Mouse (Mus musculus): ENCODE data around the gene Tubb3. TPM values are rescaled to one million over a fixed set of nuclear protein-coding genes. Genes with fewer than 3 reads are reported as not detected.

Tubb3 gene
- 1,289 and 1,555 TPM in 2 replicates for polyA plus RNA-seq (2015; fragmentation: Nextera tagmentation; extraction: Ambion mirVana)

GRCm38 (mm10) chr8:123411246-123411645 is at the start of gene Tubb3:
Gene Tubb3 (plus strand): TSS chr8:123411424.
- under 1% methylated on average over 21 of the region's 29 CpGs for WGBS
- Histone ChIP-seq H3K9me3 (replicated peaks) (no peaks in the 10 kb centered on the region), H3K27me3 (replicated peaks) (no peaks in the 10 kb centered on the region), H3K9ac (replicated peaks) (peak within 1 kb of the TSS; percentile 96), H3K4me3 (replicated peaks) (peak within 1 kb of the TSS; percentile 78), H3K4me1 (peaks cover 36% of the 10 kb centered on the region), H3K36me3 (no peaks in the 10 kb centered on the region), H3K4me2 (peak within 1 kb of the TSS; percentile 82), H3K27ac (replicated peaks) (peak within 1 kb of the TSS; percentile 97)
- peak; percentile 92 for ATAC-seq (ENCODE audit: low FRiP score)

- Histone ChIP-seq H3K27me3 (replicated peaks) (no peaks in the 10 kb centered on the region), H3K27ac (replicated peaks) (peak within 1 kb of the TSS; percentile 99), H3K9me3 (replicated peaks) (no peaks in the 10 kb centered on the region), H3K36me3 (peaks cover 30% of the 10 kb centered on the region), H3K9ac (replicated peaks) (peak within 1 kb of the TSS; percentile 98), H3K4me2 (peak within 1 kb of the TSS; percentile 71), H3K4me3 (replicated peaks) (peak within 1 kb of the TSS; percentile 89), H3K4me1 (peaks cover 33% of the 10 kb centered on the region)
- under 1% methylated on average over 75 of the region's 75 CpGs for WGBS
- ATAC-seq (ENCODE audit: low FRiP score), result peak; percentile 94
Measured at GRCm38 (mm10) chr8:123373403-123374238, 37.6 kb upstream of the Tubb3 start, which contains the start of gene Tcf25. Gene Tcf25 (plus strand): TSS chr8:123373753.

- no peaks in the 10 kb centered on the region for H3K27me3 ChIP-seq (replicated peaks)
- ATAC-seq (ENCODE audit: low FRiP score), result peak; percentile 84
- peak overlapping the region; percentile 98 for H3K9ac ChIP-seq (replicated peaks)
- peak overlapping the region; percentile 99 for H3K27ac ChIP-seq (replicated peaks)
- peak overlapping the region; percentile 71 for H3K4me2 ChIP-seq
- peaks cover 24% of the 10 kb centered on the region for H3K36me3 ChIP-seq
- H3K4me3 ChIP-seq (replicated peaks), result peak overlapping the region; percentile 89
- WGBS, result under 1% methylated on average over 20 of the region's 20 CpGs
- no peaks in the 10 kb centered on the region for H3K9me3 ChIP-seq (replicated peaks)
- H3K4me1 ChIP-seq, result peaks cover 33% of the 10 kb centered on the region
Measured at GRCm38 (mm10) chr8:123374239-123374578, 37.0 kb upstream of the Tubb3 start.

GRCm38 (mm10) chr8:123375701-123376100 is 35.5 kb upstream of the Tubb3 start:
- Histone ChIP-seq H3K4me2 (peak overlapping the region; percentile 20), H3K4me3 (replicated peaks) (no peak overlapping the region), H3K9ac (replicated peaks) (no peak overlapping the region), H3K27ac (replicated peaks) (peak overlapping the region; percentile 62), H3K36me3 (peaks cover 20% of the 10 kb centered on the region), H3K4me1 (peaks cover 38% of the 10 kb centered on the region), H3K27me3 (replicated peaks) (no peaks in the 10 kb centered on the region), H3K9me3 (replicated peaks) (no peaks in the 10 kb centered on the region)
- ATAC-seq (ENCODE audit: low FRiP score), result no peak
- 71% methylated on average over 10 of the region's 10 CpGs for WGBS

- Histone ChIP-seq H3K27ac (replicated peaks) (peak overlapping the region; percentile 62), H3K9ac (replicated peaks) (no peak overlapping the region), H3K36me3 (peaks cover 24% of the 10 kb centered on the region), H3K27me3 (replicated peaks) (no peaks in the 10 kb centered on the region), H3K4me1 (peaks cover 38% of the 10 kb centered on the region), H3K4me2 (peak overlapping the region; percentile 20), H3K4me3 (replicated peaks) (no peak overlapping the region), H3K9me3 (replicated peaks) (no peaks in the 10 kb centered on the region)
- ATAC-seq (ENCODE audit: low FRiP score), result no peak
- WGBS, result 47% methylated on average over 8 of the region's 8 CpGs
Measured at GRCm38 (mm10) chr8:123376106-123376505, 35.1 kb upstream of the Tubb3 start.

GRCm38 (mm10) chr8:123381711-123382110 is 29.5 kb upstream of the Tubb3 start:
- H3K4me3 ChIP-seq (replicated peaks), result no peak overlapping the region
- WGBS, result 90% methylated on average over 4 of the region's 4 CpGs
- no peak overlapping the region for H3K9ac ChIP-seq (replicated peaks)
- H3K27me3 ChIP-seq (replicated peaks), result no peaks in the 10 kb centered on the region
- peaks cover 6% of the 10 kb centered on the region; the same call in 1 of the 2 replicates for H3K4me1 ChIP-seq
- ATAC-seq (ENCODE audit: low FRiP score), result no peak
- no peak overlapping the region for H3K27ac ChIP-seq (replicated peaks)
- no peak overlapping the region for H3K4me2 ChIP-seq
- peaks cover 74% of the 10 kb centered on the region for H3K36me3 ChIP-seq
- H3K9me3 ChIP-seq (replicated peaks), result no peaks in the 10 kb centered on the region

- Histone ChIP-seq H3K9me3 (replicated peaks) (no peaks in the 10 kb centered on the region), H3K9ac (replicated peaks) (no peak overlapping the region), H3K4me2 (no peak overlapping the region), H3K4me3 (replicated peaks) (no peak overlapping the region), H3K27ac (replicated peaks) (no peak overlapping the region), H3K27me3 (replicated peaks) (no peaks in the 10 kb centered on the region), H3K36me3 (peaks cover 77% of the 10 kb centered on the region), H3K4me1 (0 out of 2 replicates have a peak, but pooled peaks cover 5% of the 10 kb centered on the region)
- ATAC-seq (ENCODE audit: low FRiP score), result no peak
- 91% methylated on average over 8 of the region's 8 CpGs for WGBS
Measured at GRCm38 (mm10) chr8:123382516-123382915, 28.7 kb upstream of the Tubb3 start.

- Histone ChIP-seq H3K4me1 (no peaks in the 10 kb centered on the region), H3K4me3 (replicated peaks) (no peak overlapping the region), H3K27ac (replicated peaks) (no peak overlapping the region), H3K27me3 (replicated peaks) (no peaks in the 10 kb centered on the region), H3K9me3 (replicated peaks) (no peaks in the 10 kb centered on the region), H3K9ac (replicated peaks) (no peak overlapping the region), H3K36me3 (peaks cover 95% of the 10 kb centered on the region), H3K4me2 (no peak overlapping the region)
- no peak for ATAC-seq (ENCODE audit: low FRiP score)
- WGBS, result 71% methylated on average over 9 of the region's 9 CpGs
Measured at GRCm38 (mm10) chr8:123384883-123385540, 26.2 kb upstream of the Tubb3 start.

- no peak for ATAC-seq (ENCODE audit: low FRiP score)
Measured at GRCm38 (mm10) chr8:123387041-123387440, 24.2 kb upstream of the Tubb3 start.

GRCm38 (mm10) chr8:123387801-123388200 is 23.4 kb upstream of the Tubb3 start:
- no peak overlapping the region for H3K27ac ChIP-seq (replicated peaks)
- H3K9me3 ChIP-seq (replicated peaks), result no peaks in the 10 kb centered on the region
- H3K4me3 ChIP-seq (replicated peaks), result no peak overlapping the region
- H3K36me3 ChIP-seq, result peaks cover 97% of the 10 kb centered on the region
- H3K4me1 ChIP-seq, result no peaks in the 10 kb centered on the region
- no peak overlapping the region for H3K4me2 ChIP-seq
- no peak for ATAC-seq (ENCODE audit: low FRiP score)
- no peak overlapping the region for H3K9ac ChIP-seq (replicated peaks)
- H3K27me3 ChIP-seq (replicated peaks), result no peaks in the 10 kb centered on the region
- 92% methylated on average over 8 of the region's 8 CpGs for WGBS

More at GRCm38 (mm10) chr8:123387041-123387440, 24.2 kb upstream of the Tubb3 start:
- Histone ChIP-seq H3K36me3 (peaks cover 97% of the 10 kb centered on the region), H3K4me3 (replicated peaks) (no peak overlapping the region), H3K4me2 (no peak overlapping the region), H3K9me3 (replicated peaks) (no peaks in the 10 kb centered on the region), H3K27me3 (replicated peaks) (no peaks in the 10 kb centered on the region), H3K9ac (replicated peaks) (no peak overlapping the region), H3K4me1 (no peaks in the 10 kb centered on the region), H3K27ac (replicated peaks) (no peak overlapping the region)
- 70% methylated on average over 3 of the region's 3 CpGs for WGBS

GRCm38 (mm10) chr8:123389026-123389425 is 22.2 kb upstream of the Tubb3 start:
- Histone ChIP-seq H3K4me3 (replicated peaks) (no peak overlapping the region), H3K36me3 (peaks cover 97% of the 10 kb centered on the region), H3K27ac (replicated peaks) (no peak overlapping the region), H3K9me3 (replicated peaks) (no peaks in the 10 kb centered on the region), H3K4me1 (no peaks in the 10 kb centered on the region), H3K4me2 (no peak overlapping the region), H3K27me3 (replicated peaks) (no peaks in the 10 kb centered on the region), H3K9ac (replicated peaks) (no peak overlapping the region)
- no peak for ATAC-seq (ENCODE audit: low FRiP score)
- 95% methylated on average over 7 of the region's 7 CpGs for WGBS

GRCm38 (mm10) chr8:123398308-123398707 is 12.9 kb upstream of the Tubb3 start:
- no peak overlapping the region for H3K9ac ChIP-seq (replicated peaks)
- H3K27me3 ChIP-seq (replicated peaks), result no peaks in the 10 kb centered on the region
- no peaks in the 10 kb centered on the region for H3K9me3 ChIP-seq (replicated peaks)
- 95% methylated on average over 13 of the region's 13 CpGs for WGBS
- H3K27ac ChIP-seq (replicated peaks), result no peak overlapping the region
- peaks cover 98% of the 10 kb centered on the region for H3K36me3 ChIP-seq
- no peak overlapping the region for H3K4me2 ChIP-seq
- H3K4me1 ChIP-seq, result no peaks in the 10 kb centered on the region
- ATAC-seq (ENCODE audit: low FRiP score), result no peak
- H3K4me3 ChIP-seq (replicated peaks), result no peak overlapping the region
